Mouse (Mus musculus) embryonic fibroblast, embryonic 13.5 days (primary cell): Measurements from ENCODE around the gene Pkd1l3. TPM values are rescaled to one million over a fixed set of nuclear protein-coding genes. Genes with fewer than 3 reads are reported as not detected.
A peak's percentile ranks its signal among the peaks of the same experiment; 100 is the strongest.

Source experiments
- H3K27ac ChIP-seq: 2 replicates; pipeline ENCODE4 v1.5.1; 2012; ENCODE audit warnings: low read length, control low read depth, inconsistent platforms; ENCODE audit not compliant: insufficient read depth
- H3K4me1 ChIP-seq: 2 replicates; pipeline ENCODE4 v1.6.1; 2011; ENCODE audit warnings: low read length; ENCODE audit not compliant: control insufficient read depth, insufficient read depth
- H3K4me3 ChIP-seq: 2 replicates; pipeline ENCODE4 v1.5.1; 2011; ENCODE audit warnings: mild to moderate bottlenecking, control low read depth, low read length; ENCODE audit not compliant: insufficient read depth
- CTCF ChIP-seq: IDR thresholded peaks from 2 replicates; pipeline ENCODE4 v1.5.1; 2011; ENCODE audit warnings: mild to moderate bottlenecking, control low read depth, low read length, moderate library complexity, borderline replicate concordance; ENCODE audit not compliant: insufficient read depth
- POLR2A ChIP-seq: IDR thresholded peaks from 2 replicates; pipeline ENCODE4 v1.6.1; 2011; ENCODE audit warnings: low read depth, mild to moderate bottlenecking, control low read depth, low read length, moderate library complexity
- polyA plus RNA-seq: library from polyadenylated mRNA; stranded (reverse); fragments of >200 nt; gene quantifications from 2 replicates; pipeline ENCODE4 v1.2.4, GENCODE M21; 2011; ENCODE audit warnings: low read depth; ENCODE audit not compliant: missing spikeins, insufficient read length

Gene Pkd1l3
- polyA plus RNA-seq, 1 experiment, result not detected

DNA sequence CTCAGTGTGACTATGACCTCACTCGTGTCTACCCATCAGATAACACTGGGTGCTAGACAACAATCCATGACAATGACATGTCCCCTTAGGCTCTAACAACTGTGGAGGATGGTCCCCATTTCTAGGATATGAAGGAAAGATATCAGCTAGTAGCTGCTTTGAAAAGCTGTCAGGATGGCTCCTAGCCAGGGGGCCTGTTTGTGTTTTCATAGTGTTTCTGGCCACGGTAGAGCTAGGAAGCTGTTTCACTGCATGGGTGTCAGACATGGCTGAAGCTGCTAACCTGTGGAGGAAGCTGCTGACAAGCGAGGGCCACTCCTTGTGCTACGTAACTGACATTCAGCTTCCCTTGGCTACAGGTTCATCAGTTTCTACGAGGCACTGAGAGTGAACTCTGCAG lies 52.3 kb downstream of the Pkd1l3 start:
- TF ChIP-seq CTCF (no peak), POLR2A (no peak)
- H3K4me3 ChIP-seq, result no peak overlapping the region

DNA sequence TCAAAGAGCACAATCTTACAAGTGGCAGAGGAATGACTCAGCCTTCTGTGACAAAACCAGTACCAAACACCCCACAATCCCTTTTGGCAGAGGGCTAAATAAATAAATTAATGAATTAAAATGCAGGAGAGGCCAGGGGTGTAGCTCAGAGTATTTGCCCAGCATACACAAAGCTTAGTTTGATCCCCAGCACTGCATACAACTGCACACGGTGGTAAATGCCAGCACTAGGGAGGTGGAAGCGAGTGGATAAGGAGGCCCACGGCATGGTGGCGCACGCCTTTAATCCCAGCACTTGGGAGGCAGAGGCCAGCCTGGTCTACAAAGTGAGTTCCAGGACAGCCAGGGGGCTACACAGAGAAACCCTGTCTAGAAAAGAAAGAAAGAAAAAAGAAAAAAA lies 58.3 kb downstream of the Pkd1l3 start:
- TF ChIP-seq CTCF (no peak), POLR2A (no peak)
- Histone ChIP-seq H3K4me1 (no peaks in the 10 kb centered on the region), H3K4me3 (no peak overlapping the region), H3K27ac (no peak overlapping the region)

More for the DNA sequence above, 52.3 kb downstream of the Pkd1l3 start:
- no peak overlapping the region for H3K27ac ChIP-seq
- H3K4me1 ChIP-seq, result no peaks in the 10 kb centered on the region

DNA sequence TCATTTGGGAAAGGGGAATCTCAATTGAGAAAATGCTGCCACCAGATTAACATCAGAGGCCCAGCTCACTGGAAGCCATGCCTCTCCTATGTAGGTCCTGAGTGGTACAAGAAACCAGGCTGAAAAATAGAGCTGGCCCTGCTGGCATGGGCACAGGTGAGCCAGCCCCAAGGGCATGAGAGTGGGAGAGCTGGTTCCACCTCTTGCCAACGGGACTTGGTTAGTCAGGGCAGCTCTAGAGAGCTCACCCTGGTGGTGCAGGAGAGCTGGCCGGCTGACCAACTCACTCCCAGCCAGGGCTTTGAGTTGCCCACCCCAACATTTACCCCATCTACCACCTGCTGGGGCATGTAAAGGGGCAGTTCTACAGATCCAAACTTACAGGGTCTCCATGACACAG lies 59.3 kb downstream of the Pkd1l3 start:
- no peak for TF ChIP-seq POLR2A
- TF ChIP-seq CTCF, result no peak
- Histone ChIP-seq H3K4me1 (no peaks in the 10 kb centered on the region), H3K4me3 (no peak overlapping the region), H3K27ac (no peak overlapping the region)

DNA sequence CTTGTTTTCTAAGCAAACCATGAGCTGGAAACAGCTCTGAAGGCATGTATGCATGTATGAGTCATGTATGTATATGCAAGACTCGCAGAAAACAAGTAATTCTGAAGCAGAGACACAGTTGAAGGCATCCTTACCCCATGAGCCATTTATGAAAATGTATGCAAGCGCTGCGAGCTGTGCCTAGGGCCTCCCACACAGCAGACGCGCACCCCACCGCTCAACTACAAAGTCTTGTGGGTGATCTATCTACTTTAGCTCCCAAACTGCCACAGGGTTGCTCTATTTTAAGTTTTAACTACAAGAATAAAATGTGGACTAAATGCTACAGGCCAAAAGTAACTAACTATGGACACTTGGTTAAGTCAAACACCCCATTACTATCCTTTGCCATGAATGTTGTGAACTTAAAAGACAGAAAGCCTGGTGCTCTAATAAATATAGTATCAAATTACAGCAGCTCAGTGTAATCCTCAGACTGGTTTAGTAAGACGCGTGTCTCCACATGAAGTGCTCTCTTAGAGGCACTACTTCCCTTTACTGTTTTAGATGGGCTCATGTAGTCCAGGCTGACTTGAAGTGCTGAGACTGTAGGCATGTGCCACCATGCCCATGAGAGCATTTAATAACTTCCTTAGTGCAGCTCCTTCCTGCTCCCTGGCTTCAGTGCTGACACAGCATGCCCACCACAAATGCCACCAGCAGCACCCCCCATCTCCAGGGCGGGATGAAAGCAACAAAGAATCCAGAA lies 61.8 kb downstream of the Pkd1l3 start:
- TF ChIP-seq POLR2A (no peak), CTCF (no peak)
- Histone ChIP-seq H3K27ac (no peak overlapping the region), H3K4me1 (no peaks in the 10 kb centered on the region), H3K4me3 (no peak overlapping the region)

DNA sequence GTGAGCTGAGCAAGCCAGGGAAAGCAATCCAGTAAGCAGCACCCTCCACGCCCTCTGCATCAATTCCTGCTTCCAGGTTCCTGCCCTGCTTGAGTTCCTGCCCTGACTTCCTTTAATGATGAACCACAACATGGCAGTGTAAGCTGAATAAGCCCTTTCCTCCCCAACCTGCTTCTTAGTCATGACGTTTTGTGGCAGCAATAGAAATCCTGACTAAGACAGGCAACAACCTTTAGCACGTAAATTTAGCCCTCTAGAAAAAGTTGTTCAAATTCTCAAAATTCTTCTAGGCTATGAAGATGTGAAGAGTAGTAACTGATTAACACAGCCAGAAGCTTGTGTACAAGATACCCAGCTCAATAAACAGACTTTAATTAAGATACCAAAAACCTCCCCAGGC lies 67.2 kb downstream of the Pkd1l3 start:
- TF ChIP-seq POLR2A (no peak), CTCF (no peak)
- no peaks in the 10 kb centered on the region for H3K4me1 ChIP-seq
- no peak overlapping the region for H3K4me3 ChIP-seq
- no peak overlapping the region for H3K27ac ChIP-seq

DNA sequence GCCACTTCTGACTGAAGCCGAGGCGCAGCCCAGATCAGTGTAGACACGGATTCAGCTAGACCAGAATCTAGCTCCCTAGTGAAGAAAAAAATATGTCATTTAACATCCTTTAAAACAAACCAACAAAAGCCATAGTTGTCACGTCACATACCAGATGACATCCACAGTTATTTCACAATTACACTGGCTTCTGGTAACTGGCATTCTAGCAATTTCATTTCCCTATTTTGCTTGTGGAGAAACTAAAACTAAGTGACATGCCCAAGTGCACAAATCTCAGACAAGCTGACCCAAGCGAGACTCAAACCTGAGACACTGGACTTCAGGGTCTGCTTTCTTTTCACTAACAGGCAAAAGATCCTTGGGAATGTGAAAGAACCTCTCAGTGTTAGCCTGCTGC lies 67.8 kb downstream of the Pkd1l3 start:
- Histone ChIP-seq H3K4me1 (no peaks in the 10 kb centered on the region), H3K27ac (no peak overlapping the region), H3K4me3 (no peak overlapping the region)
- TF ChIP-seq CTCF (no peak), POLR2A (no peak)

DNA sequence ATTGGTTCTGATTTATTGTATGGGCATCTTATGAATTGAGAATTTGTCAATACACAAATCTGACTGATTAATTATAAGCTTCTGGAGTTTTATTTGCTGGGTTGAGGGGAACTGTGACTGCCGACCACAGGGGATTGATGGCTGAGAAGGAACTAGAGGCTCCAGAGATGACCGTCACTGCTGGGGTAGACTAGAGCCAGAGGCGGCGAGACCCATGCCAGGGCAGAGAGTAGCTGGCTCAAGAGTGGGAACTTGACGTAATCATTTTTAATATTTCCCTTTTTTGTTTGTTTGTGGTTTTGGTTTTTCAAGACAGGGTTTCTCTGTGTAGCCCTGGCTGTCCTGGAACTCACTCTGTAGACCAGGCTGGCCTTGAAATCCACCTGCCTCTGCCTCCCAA lies 72.9 kb downstream of the Pkd1l3 start:
- TF ChIP-seq POLR2A (no peak), CTCF (no peak)
- Histone ChIP-seq H3K27ac (no peak overlapping the region), H3K4me3 (no peak overlapping the region), H3K4me1 (no peaks in the 10 kb centered on the region)

DNA sequence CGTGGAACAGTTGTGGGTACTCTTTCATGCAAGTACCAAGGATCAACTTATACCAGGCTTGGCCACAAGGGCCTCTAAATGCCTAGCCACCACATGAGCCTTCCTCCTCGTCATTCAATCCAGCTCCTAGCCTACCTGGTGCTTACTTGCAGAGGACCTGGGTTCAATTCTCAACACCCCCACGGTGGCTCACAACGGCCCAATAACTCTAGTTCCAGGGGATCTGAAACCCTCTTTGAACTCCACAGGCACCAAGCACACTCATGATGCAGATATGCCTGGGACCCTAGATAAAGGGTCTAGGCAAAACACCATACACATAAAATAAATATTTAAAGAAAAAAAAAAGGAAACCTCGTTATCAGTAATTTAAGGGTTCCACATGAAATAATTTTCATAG lies 77.5 kb downstream of the Pkd1l3 start:
- Histone ChIP-seq H3K27ac (no peak overlapping the region), H3K4me3 (peak overlapping the region; percentile 90), H3K4me1 (0 out of 2 replicates have a peak, but pooled peaks cover 4% of the 10 kb centered on the region)
- TF ChIP-seq CTCF (no peak), POLR2A (no peak)

DNA sequence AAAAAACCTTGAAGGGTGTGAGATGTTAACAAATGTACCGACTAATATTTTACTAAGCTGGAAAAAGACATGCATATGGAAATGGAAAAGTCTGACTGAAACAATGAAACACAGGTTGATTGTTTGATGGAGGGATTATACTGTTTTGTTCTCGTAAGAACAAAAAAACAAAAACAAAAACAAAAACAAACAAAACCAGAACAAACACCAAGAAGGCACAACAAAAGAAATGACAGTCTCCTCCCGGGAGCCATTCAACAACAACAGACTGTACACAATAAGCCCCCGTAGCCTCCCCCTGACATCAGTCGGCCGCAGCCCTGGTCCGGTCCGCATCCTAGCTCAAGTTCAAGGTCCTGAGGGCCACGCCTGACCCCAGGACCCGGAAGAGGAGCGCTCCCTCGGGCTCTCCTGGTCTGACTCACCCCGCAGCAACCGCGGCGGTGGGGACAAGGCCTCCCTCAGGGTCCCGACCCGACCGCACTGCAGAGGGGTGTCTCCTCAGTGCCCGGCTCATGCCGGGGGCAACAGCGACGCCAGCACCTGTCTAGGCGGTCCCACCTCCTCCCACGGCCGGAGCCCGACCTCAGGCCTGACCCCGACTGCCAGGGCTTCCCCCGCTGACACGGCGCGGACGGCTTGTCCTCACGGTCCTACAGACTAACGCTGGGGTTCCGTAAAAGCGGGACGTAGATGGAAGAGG lies 78.3 kb downstream of the Pkd1l3 start:
- Histone ChIP-seq H3K4me3 (peak overlapping the region; percentile 90), H3K27ac (peak overlapping the region; percentile 23), H3K4me1 (0 out of 2 replicates have a peak, but pooled peaks cover 4% of the 10 kb centered on the region)
- TF ChIP-seq CTCF, result no peak
- no peak for TF ChIP-seq POLR2A
